Mouse (Mus musculus) cerebellum, adult 2 months (tissue): ENCODE results near the gene Atp13a4.

Experiments used
- CTCF ChIP-seq: fragments of 200-500 bp; IDR thresholded peaks from 2 replicates; pipeline ENCODE4 v1.5.1; 2011; ENCODE audit warnings: low read depth, mild to moderate bottlenecking, control low read depth, low read length, moderate library complexity, borderline replicate concordance; ENCODE audit not compliant: insufficient read depth
- POLR2A ChIP-seq: fragments of 200-500 bp; IDR thresholded peaks from 2 replicates; pipeline ENCODE4 v1.6.1; 2011; ENCODE audit warnings: low read length, control low read depth, borderline replicate concordance; ENCODE audit not compliant: insufficient read depth

DNA sequence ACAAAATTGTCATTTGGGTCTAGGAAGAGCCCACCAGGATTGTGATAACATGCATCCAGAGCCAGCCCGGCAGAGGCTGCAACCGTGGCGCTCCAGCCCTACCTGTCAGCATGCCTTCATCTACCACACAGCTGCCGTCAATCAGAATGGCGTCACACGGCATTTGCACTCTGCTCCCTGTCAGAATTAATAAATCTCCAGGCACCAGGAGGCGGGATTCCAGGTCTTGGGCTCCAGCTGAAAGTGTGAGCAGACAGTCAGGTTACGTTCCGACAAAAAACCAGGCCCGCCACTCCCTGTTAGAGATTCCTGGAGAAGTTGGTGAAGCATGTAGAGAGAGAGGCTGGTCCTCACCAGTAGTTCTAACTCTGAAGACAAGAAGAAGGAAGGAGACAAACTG, 85.3 kb downstream of the Atp13a4 start:
- TF ChIP-seq POLR2A: no peak
- TF ChIP-seq CTCF: no peak
